In genomic region chr1:161426277-161427056, GRCm38 (mm10) we compare ENCODE assay signal across 31 mouse cellular contexts. TPM values are rescaled to one million over a fixed set of nuclear protein-coding genes. Genes with fewer than 3 reads are reported as not detected.
DNase-seq lines count a peak whose midpoint lies in the region; ATAC-seq and TF ChIP-seq lines count a peak whose summit lies in the region.
"Had no signal": no experiment of that assay in that cellular context is flagged by ENCODE, and none has a peak within 500 bp of the region (broad histone marks: within the 10 kb centered on the region; RNA-seq: fewer than 3 reads in every experiment).

No protein-coding gene starts in this region.

- H3K9me3 ChIP-seq in embryonic facial prominence, embryonic 12.5 days = no peaks in the 10 kb centered on the region
- no peaks in the 10 kb centered on the region for H3K9me3 ChIP-seq in embryonic facial prominence, embryonic 10.5 days
- no peaks in the 10 kb centered on the region for H3K9me3 ChIP-seq in lung, embryonic 14.5 days (ENCODE audit: low read depth, low read length)
- no peaks in the 10 kb centered on the region for H3K9me3 ChIP-seq in lung, postnatal 0 days (ENCODE audit: low read length)
- H3K9me3 ChIP-seq: forebrain, embryonic 12.5 days; forebrain, embryonic 15.5 days; G1E; heart, embryonic 15.5 days; hindbrain, embryonic 10.5 days; hindbrain, embryonic 13.5 days had no signal

- TF ChIP-seq CTCF in lung, embryonic 14.5 days (IDR thresholded peaks at IDR 0.05; ENCODE audit: low read depth) = no peak
- TF ChIP-seq CTCF in lung, postnatal 0 days (IDR thresholded peaks at IDR 0.05) = no peak

- no peaks in the 10 kb centered on the region for H3K4me1 ChIP-seq in embryonic facial prominence, embryonic 12.5 days
- H3K4me1 ChIP-seq in embryonic facial prominence, embryonic 10.5 days = no peaks in the 10 kb centered on the region
- H3K4me1 ChIP-seq in lung, embryonic 14.5 days (ENCODE audit: insufficient read depth) = no peaks in the 10 kb centered on the region
- no peaks in the 10 kb centered on the region for H3K4me1 ChIP-seq in lung, postnatal 0 days (ENCODE audit: insufficient read depth, low read depth, low read length)
- H3K4me1 ChIP-seq: forebrain, embryonic 12.5 days; forebrain, embryonic 15.5 days; heart, embryonic 12.5 days; heart, embryonic 15.5 days; hindbrain, embryonic 10.5 days; hindbrain, embryonic 13.5 days had no signal

- no peak overlapping the region for H3K27ac ChIP-seq in embryonic facial prominence, embryonic 12.5 days
- H3K27ac ChIP-seq in embryonic facial prominence, embryonic 10.5 days (replicated peaks) = no peak overlapping the region
- peak overlapping the region; percentile 19; the same call in 1 of the 2 replicates for H3K27ac ChIP-seq in lung, embryonic 14.5 days (ENCODE audit: low read depth)
- H3K27ac ChIP-seq in lung, postnatal 0 days (ENCODE audit: low read length) = no peak overlapping the region
- H3K27ac ChIP-seq: forebrain, embryonic 12.5 days; forebrain, embryonic 15.5 days; heart, embryonic 15.5 days; hindbrain, embryonic 10.5 days; hindbrain, embryonic 13.5 days had no signal

- H3K4me2 ChIP-seq in embryonic facial prominence, embryonic 12.5 days (replicated peaks) = no peak overlapping the region
- H3K4me2 ChIP-seq in lung, embryonic 14.5 days = no peak overlapping the region
- no peak overlapping the region for H3K4me2 ChIP-seq in lung, postnatal 0 days (replicated peaks; ENCODE audit: low read depth, low read length)
- H3K4me2 ChIP-seq: forebrain, embryonic 12.5 days; forebrain, embryonic 15.5 days; heart, embryonic 12.5 days; heart, embryonic 15.5 days; hindbrain, embryonic 13.5 days had no signal

- no peak for TF ChIP-seq EP300 in lung, postnatal 0 days (IDR thresholded peaks at IDR 0.05)

- no peaks in the 10 kb centered on the region for H3K27me3 ChIP-seq in embryonic facial prominence, embryonic 12.5 days
- H3K27me3 ChIP-seq in embryonic facial prominence, embryonic 10.5 days (replicated peaks; ENCODE audit: low read depth, poor library complexity, severe bottlenecking) = no peaks in the 10 kb centered on the region
- no peaks in the 10 kb centered on the region for H3K27me3 ChIP-seq in lung, embryonic 14.5 days (ENCODE audit: insufficient read depth, low read length)
- H3K27me3 ChIP-seq in lung, postnatal 0 days (replicated peaks; ENCODE audit: insufficient read depth, low read length) = no peaks in the 10 kb centered on the region
- H3K27me3 ChIP-seq: CH12.LX; forebrain, embryonic 12.5 days; forebrain, embryonic 15.5 days; heart, embryonic 12.5 days; heart, embryonic 15.5 days; hindbrain, embryonic 13.5 days had no signal

- no peak for DNase-seq in embryonic facial prominence, embryonic 10.5 days (ENCODE audit: low spot score)
- DNase-seq in lung, embryonic 14.5 days = peak; percentile 86
- DNase-seq in lung, postnatal 14 days = no peak
- peak; percentile 36 for DNase-seq in lung, postnatal 0 days (ENCODE audit: low spot score)
- no peak for DNase-seq in lung, postnatal 25 days (ENCODE audit: low spot score)
- DNase-seq in thymus, postnatal 0 days (ENCODE audit: low spot score) = no peak
- no peak for DNase-seq in embryo, embryonic 9.5 days (ENCODE audit: extremely low spot score)
- DNase-seq: adrenal gland, adult 2 months; adrenal gland, postnatal 14 days; B cell, adult 2 months; cerebellum, adult 11 months; cerebellum, adult 2 months; cerebellum, adult 9-11 months; cerebellum, postnatal 25 days; gastrocnemius, postnatal 25 days; heart, adult 18-20 months; heart, postnatal 10 days; heart, postnatal 36 days had no signal

- 65% methylated on average over 4 of the region's 4 CpGs for WGBS in embryonic facial prominence, embryonic 12.5 days
- 87% methylated on average over 4 of the region's 4 CpGs for WGBS in embryonic facial prominence, embryonic 10.5 days
- WGBS in lung, embryonic 14.5 days = 30% methylated on average over 4 of the region's 4 CpGs
- 45% methylated on average over 4 of the region's 4 CpGs for WGBS in lung, postnatal 0 days

- H3K4me3 ChIP-seq in embryonic facial prominence, embryonic 12.5 days = no peak overlapping the region
- H3K4me3 ChIP-seq in embryonic facial prominence, embryonic 10.5 days = no peak overlapping the region
- H3K4me3 ChIP-seq in lung, embryonic 14.5 days (ENCODE audit: low read depth, low read length) = no peak overlapping the region
- no peak overlapping the region for H3K4me3 ChIP-seq in lung, postnatal 0 days (ENCODE audit: low read depth, low read length)
- H3K4me3 ChIP-seq: erythroblast, embryonic 14.5 days; forebrain, embryonic 12.5 days; forebrain, embryonic 15.5 days; heart, embryonic 12.5 days; heart, embryonic 15.5 days; hindbrain, embryonic 10.5 days; hindbrain, embryonic 13.5 days had no signal

- H3K9ac ChIP-seq in embryonic facial prominence, embryonic 12.5 days = no peak overlapping the region
- no peak overlapping the region for H3K9ac ChIP-seq in lung, embryonic 14.5 days
- no peak overlapping the region for H3K9ac ChIP-seq in lung, postnatal 0 days (replicated peaks; ENCODE audit: low read depth)
- H3K9ac ChIP-seq: forebrain, embryonic 12.5 days; forebrain, embryonic 15.5 days; heart, embryonic 12.5 days; heart, embryonic 15.5 days; hindbrain, embryonic 13.5 days had no signal

- ATAC-seq in embryonic facial prominence, embryonic 12.5 days (ENCODE audit: insufficient number of reproducible peaks, insufficient read depth, low FRiP score, low TSS enrichment) = peak; percentile 69; the same call in 1 of the 2 replicates
- ATAC-seq in lung, embryonic 14.5 days (ENCODE audit: insufficient read depth) = peak; percentile 87
- ATAC-seq in lung, postnatal 0 days = peak; percentile 44; the same call in 1 of the 2 replicates
- ATAC-seq: forebrain, embryonic 15.5 days; hindbrain, embryonic 16.5 days; Patski had no signal

- H3K36me3 ChIP-seq in embryonic facial prominence, embryonic 12.5 days = no peaks in the 10 kb centered on the region
- no peaks in the 10 kb centered on the region for H3K36me3 ChIP-seq in embryonic facial prominence, embryonic 10.5 days (replicated peaks)
- H3K36me3 ChIP-seq in lung, embryonic 14.5 days (ENCODE audit: insufficient read depth) = no peaks in the 10 kb centered on the region
- no peaks in the 10 kb centered on the region for H3K36me3 ChIP-seq in lung, postnatal 0 days (ENCODE audit: insufficient read depth, low read length)
- H3K36me3 ChIP-seq: forebrain, embryonic 12.5 days; forebrain, embryonic 15.5 days; G1E; heart, embryonic 12.5 days; heart, embryonic 15.5 days; hindbrain, embryonic 10.5 days; hindbrain, embryonic 13.5 days had no signal

RNA-seq across cellular contexts. Expression of gene Tnfsf4, which starts 31.3 kb away (rescaled TPM):
- polyA plus RNA-seq in embryonic facial prominence, embryonic 12.5 days (2016; fragmentation: Nextera tagmentation; extraction: Ambion mirVana) = not detected in 2 replicates
- polyA plus RNA-seq in embryonic facial prominence, embryonic 10.5 days (2016; fragmentation: Nextera tagmentation; extraction: Ambion mirVana) = not detected in 2 replicates
- not detected in 2 replicates for polyA plus RNA-seq in lung, embryonic 14.5 days (2014; fragmentation: Nextera tagmentation; extraction: Ambion mirVana)
- not detected in 2 replicates for polyA plus RNA-seq in lung, postnatal 0 days (2015; fragmentation: Nextera tagmentation; extraction: Ambion mirVana)
- polyA plus RNA-seq in thymus, postnatal 0 days (2015; fragmentation: Nextera tagmentation; extraction: Ambion mirVana) = 0.18 and 0.26 TPM in 2 replicates
- polyA plus RNA-seq: adrenal gland, adult 2 months; cerebellum, adult 2 months; embryonic facial prominence, embryonic 11.5 days; erythroblast, embryonic 14.5 days; forebrain, embryonic 12.5 days; forebrain, embryonic 15.5 days; G1E; heart, embryonic 12.5 days; hindbrain, embryonic 10.5 days; hindbrain, embryonic 13.5 days; hindbrain, embryonic 16.5 days; Patski had no signal

Comparison
In these comparisons a context has a peak if more than half of its experiments do, and no peak if none do; other contexts are left out.
1. DNase-seq: peak in lung, embryonic 14.5 days (single experiment) and lung, postnatal 0 days (single experiment); none in embryonic facial prominence, embryonic 10.5 days (single experiment), lung, postnatal 14 days (single experiment), lung, postnatal 25 days (single experiment), thymus, postnatal 0 days (single experiment) and embryo, embryonic 9.5 days (single experiment).
2. Peak in every context shown above with its lines, with median percentiles within 50 percentile points of each other: ATAC-seq.